Mouse (Mus musculus) lung, embryonic 14.5 days (tissue): ENCODE measurements at regions not wholly inside any gene's neighbourhood (a gene's known extent, or its start where the extent isn't known, plus 50 kb on each side); places are given as distances from the start of the nearest gene placed in this dataset.

ENCODE experiments used
- ATAC-seq: fragments of 200-750 bp; cut with Nextera tagmentation; 2 replicates; pipeline ENCODE4 v1.8.0; 2017; ENCODE audit warnings: mild to moderate bottlenecking, moderate TSS enrichment, moderate library complexity; ENCODE audit not compliant: insufficient read depth
- DNase-seq: peaks from one replicate; pipeline ENCODE4 v3.0.0-alpha.2; 2015
- H3K27ac ChIP-seq: fragments of 300-500 bp; sonication (generic); 2 replicates; pipeline ENCODE4 v1.5.1; 2014; ENCODE audit warnings: low read depth, mild to moderate bottlenecking, moderate library complexity
- H3K27me3 ChIP-seq: fragments of 300-500 bp; sonication (generic); 2 replicates; pipeline ENCODE4 v1.6.1; 2014; ENCODE audit warnings: low read length, control low read depth; ENCODE audit not compliant: insufficient read depth
- H3K36me3 ChIP-seq: fragments of 300-500 bp; sonication (generic); 2 replicates; pipeline ENCODE4 v1.6.1; 2014; ENCODE audit warnings: control low read depth; ENCODE audit not compliant: insufficient read depth
- H3K4me1 ChIP-seq: fragments of 300-500 bp; sonication (generic); 2 replicates; pipeline ENCODE4 v1.6.1; 2014; ENCODE audit warnings: antibody characterized with exemption, control low read depth; ENCODE audit not compliant: insufficient read depth
- H3K4me2 ChIP-seq: fragments of 300-500 bp; sonication (generic); 2 replicates; pipeline ENCODE4 v1.6.1; 2014; ENCODE audit warnings: mild to moderate bottlenecking
- H3K4me3 ChIP-seq: fragments of 300-500 bp; sonication (generic); 2 replicates; pipeline ENCODE4 v1.5.1; 2014; ENCODE audit warnings: low read depth, low read length
- H3K9ac ChIP-seq: fragments of 300-500 bp; sonication (generic); 2 replicates; pipeline ENCODE4 v1.6.1; 2014
- H3K9me3 ChIP-seq: fragments of 300-500 bp; sonication (generic); 2 replicates; pipeline ENCODE4 v1.6.1; 2016; ENCODE audit warnings: low read depth, low read length, control low read depth
- CTCF ChIP-seq: IDR thresholded peaks from 2 replicates; pipeline ENCODE4 v1.5.1; 2016; ENCODE audit warnings: antibody characterized with exemption, low read depth
- WGBS: fragments of 180-500 bp; shearing (Covaris S2); extraction: QIAGEN DNeasy Blood & Tissue Kit; methylation state at CpG from one replicate; pipeline ENCODE4 v1.1.7; 2014; 5-methylcytosine and 5-hydroxymethylcytosine counted together

DNA sequence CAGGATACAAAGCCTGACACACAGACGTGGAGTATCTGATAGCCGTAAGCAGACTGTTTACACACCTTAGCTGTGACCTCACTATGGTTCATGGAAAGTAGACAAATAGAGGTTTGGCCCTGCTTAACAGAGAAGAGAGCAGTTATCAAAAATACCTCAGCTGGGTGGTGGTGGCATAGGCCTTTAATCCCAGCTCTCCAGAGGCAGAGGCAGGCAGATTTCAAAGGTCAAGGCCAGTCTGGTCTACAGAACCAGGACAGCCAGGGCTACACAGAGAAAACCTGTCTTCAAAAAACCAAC is 350.7 kb downstream of the Foxo1 start:
- Histone ChIP-seq H3K27me3 (no peaks in the 10 kb centered on the region), H3K36me3 (no peaks in the 10 kb centered on the region), H3K27ac (no peak overlapping the region), H3K9me3 (no peaks in the 10 kb centered on the region), H3K4me2 (no peak overlapping the region), H3K4me1 (no peaks in the 10 kb centered on the region), H3K4me3 (no peak overlapping the region), H3K9ac (no peak overlapping the region)
- no peak for TF ChIP-seq CTCF
- DNase-seq (no peak), ATAC-seq (no peak)
- 65% methylated on average over 2 of the region's 2 CpGs for WGBS

DNA sequence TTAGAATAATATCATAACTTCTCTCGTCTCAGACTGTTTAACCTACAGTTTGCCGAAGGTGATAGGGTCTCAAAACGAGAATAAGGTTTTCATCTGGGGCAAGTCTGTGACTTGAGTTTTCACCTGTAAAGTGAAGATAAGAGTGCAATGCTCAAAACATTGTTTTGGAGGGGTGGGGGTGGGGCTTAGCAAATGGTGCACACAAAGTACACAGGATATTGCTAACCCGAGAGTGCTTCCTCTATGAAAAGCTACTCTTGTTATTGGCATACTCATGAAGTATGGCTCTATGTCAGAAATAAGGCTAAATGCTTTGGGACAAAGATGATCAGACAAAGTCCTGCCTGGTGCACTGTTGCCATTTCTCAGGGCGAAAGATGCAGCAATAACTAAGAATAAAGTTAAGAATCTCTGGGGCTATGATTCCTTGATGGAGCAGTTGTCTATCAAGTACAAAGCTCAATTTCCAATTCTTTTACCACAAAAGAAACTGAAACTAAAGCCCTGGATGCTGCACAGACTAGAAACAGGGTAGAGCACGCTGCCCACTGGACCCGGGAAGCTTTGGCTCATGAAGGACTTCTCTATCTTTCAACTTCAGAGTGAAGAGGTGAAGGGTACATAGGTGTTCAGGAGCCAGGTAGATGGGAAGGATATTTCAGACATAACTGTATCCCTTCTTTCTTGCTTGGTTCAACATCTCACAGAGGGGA is 350.2 kb downstream of the Foxo1 start:
- no peak for TF ChIP-seq CTCF
- 64% methylated on average over 7 of the region's 7 CpGs for WGBS
- Histone ChIP-seq H3K27ac (no peak overlapping the region), H3K36me3 (no peaks in the 10 kb centered on the region), H3K9me3 (no peaks in the 10 kb centered on the region), H3K27me3 (no peaks in the 10 kb centered on the region), H3K4me3 (no peak overlapping the region), H3K4me1 (no peaks in the 10 kb centered on the region), H3K9ac (no peak overlapping the region), H3K4me2 (no peak overlapping the region)
- DNase-seq (no peak), ATAC-seq (no peak)

DNA sequence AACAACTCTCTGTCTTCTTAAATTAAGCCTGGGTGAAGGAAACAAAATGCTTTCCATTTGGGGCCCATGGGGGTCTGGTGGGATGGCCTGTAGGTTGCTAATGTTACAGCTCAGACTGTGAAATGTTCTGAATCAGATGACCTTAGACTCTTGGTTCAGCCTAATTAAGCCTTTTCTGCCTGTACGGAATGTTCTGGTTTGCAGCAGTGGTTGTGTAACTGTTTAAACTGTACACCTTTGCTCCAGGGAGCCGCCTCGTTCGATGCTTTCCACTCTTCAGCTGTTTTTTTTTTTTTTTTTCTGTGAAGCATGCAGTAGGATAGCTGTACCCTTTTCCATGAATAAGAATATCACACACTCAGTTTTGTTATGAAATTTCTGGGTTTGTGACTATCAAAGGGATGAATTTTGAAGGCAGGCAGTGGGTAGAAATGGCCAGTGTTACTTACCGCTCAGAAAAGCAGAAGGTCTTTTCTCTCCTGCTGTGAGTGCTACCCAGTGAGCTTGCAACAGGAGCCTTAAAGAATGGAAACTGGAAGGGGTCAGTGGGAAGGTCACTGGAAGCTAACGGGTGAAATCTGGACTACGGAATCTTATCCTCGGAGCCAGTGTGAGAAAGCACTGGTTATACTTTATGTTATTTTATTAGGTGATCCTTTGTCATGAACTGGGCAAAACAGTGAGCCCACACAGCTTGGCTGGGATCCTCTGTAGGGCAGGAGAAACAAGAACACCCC is 349.4 kb downstream of the Foxo1 start:
- H3K9ac ChIP-seq: no peak overlapping the region
- H3K4me1 ChIP-seq: no peaks in the 10 kb centered on the region
- DNase-seq (no peak), ATAC-seq (no peak)
- H3K9me3 ChIP-seq: no peaks in the 10 kb centered on the region
- H3K27me3 ChIP-seq: no peaks in the 10 kb centered on the region
- no peaks in the 10 kb centered on the region for H3K36me3 ChIP-seq
- no peak for TF ChIP-seq CTCF
- H3K4me2 ChIP-seq: no peak overlapping the region
- H3K4me3 ChIP-seq: no peak overlapping the region
- no peak overlapping the region for H3K27ac ChIP-seq
- 53% methylated on average over 8 of the region's 8 CpGs for WGBS

DNA sequence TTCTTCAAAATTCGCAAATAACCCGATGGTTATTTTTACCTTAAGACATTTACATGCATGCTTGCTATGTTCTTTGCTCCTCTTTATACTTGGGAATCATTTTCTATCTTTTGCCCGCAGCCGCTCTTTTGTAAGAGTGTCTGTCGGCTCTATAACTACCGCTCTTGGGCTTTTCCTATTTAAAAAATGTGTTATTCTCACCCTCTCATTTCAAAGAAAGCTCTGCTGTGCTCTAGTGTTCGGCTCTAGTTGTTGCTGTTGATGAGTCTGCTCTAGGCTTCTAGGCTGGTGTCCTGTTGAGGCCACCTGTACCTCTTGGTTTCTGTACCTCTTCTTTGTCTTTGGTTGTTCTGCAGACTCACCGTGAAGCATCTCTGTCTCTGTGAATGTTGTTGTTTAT is 343.7 kb downstream of the Foxo1 start:
- Histone ChIP-seq H3K4me1 (no peaks in the 10 kb centered on the region), H3K36me3 (no peaks in the 10 kb centered on the region), H3K4me3 (no peak overlapping the region), H3K9me3 (no peaks in the 10 kb centered on the region), H3K4me2 (no peak overlapping the region), H3K27ac (no peak overlapping the region), H3K9ac (no peak overlapping the region), H3K27me3 (no peaks in the 10 kb centered on the region)
- ATAC-seq (no peak), DNase-seq (no peak)
- TF ChIP-seq CTCF: no peak
- 94% methylated on average over 8 of the region's 8 CpGs for WGBS

DNA sequence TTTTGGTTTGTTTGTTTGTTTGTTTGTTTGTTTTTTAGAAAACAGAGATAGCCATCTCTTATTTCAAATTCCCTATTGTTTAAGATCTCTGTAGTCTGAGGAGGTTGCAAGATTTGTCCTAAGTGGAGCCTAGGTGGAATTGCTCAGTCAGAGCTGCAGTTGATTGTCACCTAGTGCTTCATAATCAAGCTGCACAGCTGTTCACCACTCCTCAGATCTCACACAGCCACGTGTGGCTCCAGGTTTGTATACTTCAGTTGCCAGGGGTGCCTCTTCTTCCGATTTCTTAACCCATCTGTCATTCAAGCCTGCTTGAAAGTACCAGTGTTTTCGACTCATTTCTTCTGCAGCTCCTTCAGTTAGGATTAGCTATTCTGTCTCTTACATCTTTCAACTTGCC is 342.3 kb downstream of the Foxo1 start:
- no peak overlapping the region for H3K27ac ChIP-seq
- no peaks in the 10 kb centered on the region for H3K36me3 ChIP-seq
- no peak for TF ChIP-seq CTCF
- no peak overlapping the region for H3K9ac ChIP-seq
- no peaks in the 10 kb centered on the region for H3K4me1 ChIP-seq
- no peaks in the 10 kb centered on the region for H3K9me3 ChIP-seq
- ATAC-seq (no peak), DNase-seq (no peak)
- H3K4me2 ChIP-seq: no peak overlapping the region
- 55% methylated on average over 3 of the region's 3 CpGs for WGBS
- no peaks in the 10 kb centered on the region for H3K27me3 ChIP-seq
- H3K4me3 ChIP-seq: no peak overlapping the region

DNA sequence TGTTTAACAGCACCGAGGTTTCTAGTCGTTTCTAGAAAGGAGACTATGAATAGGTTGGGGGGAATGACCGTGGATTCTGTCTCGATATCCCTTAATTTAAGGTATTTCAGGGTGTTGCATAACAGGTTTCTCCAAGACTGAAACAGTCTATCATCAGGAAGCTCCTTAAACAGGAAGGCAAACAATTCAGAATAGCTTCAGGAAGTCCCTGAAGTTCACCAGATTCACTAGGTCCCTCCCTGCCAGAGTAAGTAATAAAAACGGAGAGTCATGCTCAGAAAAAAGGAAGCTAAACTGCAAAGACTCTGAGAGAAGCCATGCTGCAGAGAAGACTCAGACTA is 339.9 kb downstream of the Foxo1 start:
- Histone ChIP-seq H3K4me1 (no peaks in the 10 kb centered on the region), H3K9ac (no peak overlapping the region), H3K4me2 (no peak overlapping the region), H3K9me3 (no peaks in the 10 kb centered on the region), H3K4me3 (no peak overlapping the region), H3K27ac (no peak overlapping the region), H3K36me3 (no peaks in the 10 kb centered on the region), H3K27me3 (no peaks in the 10 kb centered on the region)
- 61% methylated on average over 5 of the region's 5 CpGs for WGBS
- no peak for TF ChIP-seq CTCF
- ATAC-seq (no peak), DNase-seq (no peak)

DNA sequence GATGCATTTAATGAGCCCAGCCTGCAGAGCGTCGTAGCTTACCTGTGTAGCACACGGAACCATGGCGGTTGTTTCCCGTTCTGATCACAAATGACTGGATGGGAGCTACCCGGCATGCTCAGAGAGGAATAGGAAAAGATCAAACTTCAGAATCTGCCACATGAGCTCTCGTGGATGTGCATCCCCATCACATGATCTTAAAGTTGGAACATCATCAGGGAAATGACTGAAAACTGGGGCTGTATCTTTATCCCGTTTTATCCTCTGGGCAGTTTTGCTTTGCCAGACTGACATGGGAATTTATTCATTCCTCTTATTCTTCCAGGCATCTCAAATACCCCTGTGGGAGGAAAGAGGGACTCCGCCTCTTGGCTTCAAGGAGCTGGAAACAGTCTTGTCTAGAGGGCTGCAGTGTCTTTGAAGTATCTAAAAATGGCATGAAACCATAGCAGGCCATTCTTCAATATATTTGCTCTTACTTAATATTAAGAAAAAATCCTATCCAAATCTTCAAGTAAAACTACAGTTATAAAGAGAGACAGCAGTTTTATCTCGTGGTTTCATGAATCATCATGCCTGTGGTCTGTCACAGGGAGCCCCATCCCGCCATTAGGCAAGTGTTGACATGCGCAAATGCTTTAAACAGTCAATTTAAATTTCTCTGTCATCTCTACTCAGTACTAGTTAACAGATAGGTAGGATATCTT is 339.4 kb downstream of the Foxo1 start:
- 72% methylated on average over 12 of the region's 12 CpGs for WGBS
- no peak overlapping the region for H3K9ac ChIP-seq
- H3K9me3 ChIP-seq: no peaks in the 10 kb centered on the region
- no peak for TF ChIP-seq CTCF
- H3K4me3 ChIP-seq: no peak overlapping the region
- no peaks in the 10 kb centered on the region for H3K36me3 ChIP-seq
- ATAC-seq (no peak), DNase-seq (no peak)
- no peak overlapping the region for H3K27ac ChIP-seq
- no peaks in the 10 kb centered on the region for H3K4me1 ChIP-seq
- H3K27me3 ChIP-seq: no peaks in the 10 kb centered on the region
- no peak overlapping the region for H3K4me2 ChIP-seq
